Mouse (Mus musculus): Measurements from ENCODE around the gene 4922502D21Rik. TPM values are rescaled to one million over a fixed set of nuclear protein-coding genes. Genes with fewer than 3 reads are reported as not detected.
A peak's percentile ranks its signal among the peaks of the same experiment; 100 is the strongest.

Gene 4922502D21Rik
- not detected in 2 replicates for polyA plus RNA-seq (2015; fragmentation: Nextera tagmentation; extraction: Ambion mirVana)

DNA sequence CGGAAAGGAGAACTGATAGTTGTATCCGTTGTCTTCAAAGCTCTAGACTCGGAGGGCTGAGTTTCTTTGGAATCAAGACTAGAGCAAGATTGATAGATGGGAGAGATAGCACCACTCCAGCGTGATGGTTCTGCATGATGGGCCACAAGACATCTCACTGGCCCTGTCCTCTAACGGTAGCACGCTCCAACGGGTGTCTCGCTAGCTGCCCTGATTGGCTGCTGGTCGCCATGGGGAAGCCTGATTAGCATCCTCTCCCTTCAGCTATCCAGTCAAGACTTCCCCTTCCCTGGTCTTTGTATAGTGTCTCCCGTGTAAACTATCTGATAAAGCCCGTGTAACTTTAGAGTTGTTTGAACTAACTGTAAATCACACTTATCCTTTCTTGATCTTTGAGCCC is at the start of gene 4922502D21Rik:
Gene 4922502D21Rik, minus strand, starts transcription at position 187 of the 400 bp plus-strand sequence.
- Histone ChIP-seq H3K4me1 (ENCODE audit: control insufficient read depth, insufficient read depth, low read depth, low read length) (no peaks in the 10 kb centered on the region), H3K9ac (ENCODE audit: low read depth, low read length) (no peak within 1 kb of the TSS), H3K27ac (ENCODE audit: low read depth, low read length) (no peak within 1 kb of the TSS), H3K4me2 (ENCODE audit: low read length) (no peak within 1 kb of the TSS), H3K9me3 (ENCODE audit: control insufficient read depth, low read length) (no peaks in the 10 kb centered on the region), H3K27me3 (replicated peaks; ENCODE audit: control insufficient read depth, insufficient read depth, low read length) (no peaks in the 10 kb centered on the region), H3K36me3 (ENCODE audit: control insufficient read depth, insufficient read depth, low read length) (no peaks in the 10 kb centered on the region), H3K4me3 (ENCODE audit: low read length) (no peak within 1 kb of the TSS)
- 57% methylated on average over 11 of the region's 11 CpGs for WGBS
- no peak for ATAC-seq

DNA sequence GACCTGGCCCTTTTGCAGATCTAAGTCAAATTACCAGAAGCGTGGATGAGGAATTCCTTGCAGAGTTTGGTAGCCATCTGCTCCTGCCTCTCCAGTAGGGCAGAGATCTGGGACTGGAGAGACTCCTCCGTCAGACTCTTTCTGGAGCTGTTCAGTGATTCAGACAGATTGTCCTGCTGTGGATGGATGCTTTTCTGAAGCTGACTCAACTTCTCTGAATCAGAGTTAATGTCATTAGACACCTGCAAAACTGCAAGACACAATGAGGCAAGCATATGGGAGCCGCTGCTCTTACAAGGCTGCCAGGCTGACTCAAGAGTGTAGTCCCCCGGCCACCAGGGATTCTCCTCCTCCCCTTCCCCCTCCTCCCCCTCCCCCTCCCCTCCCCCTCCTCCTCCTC is 48.9 kb upstream of the 4922502D21Rik start:
- H3K27ac ChIP-seq (ENCODE audit: low read depth, low read length): no peak overlapping the region
- H3K36me3 ChIP-seq (ENCODE audit: control insufficient read depth, insufficient read depth, low read length): no peaks in the 10 kb centered on the region
- H3K9me3 ChIP-seq (ENCODE audit: control insufficient read depth, low read length): no peaks in the 10 kb centered on the region
- no peak overlapping the region for H3K9ac ChIP-seq (ENCODE audit: low read depth, low read length)
- H3K4me3 ChIP-seq (ENCODE audit: low read length): no peak overlapping the region
- no peaks in the 10 kb centered on the region for H3K4me1 ChIP-seq (ENCODE audit: control insufficient read depth, insufficient read depth, low read depth, low read length)
- H3K27me3 ChIP-seq (replicated peaks; ENCODE audit: control insufficient read depth, insufficient read depth, low read length): no peaks in the 10 kb centered on the region
- WGBS: 48% methylated on average over 3 of the region's 4 CpGs
- no peak overlapping the region for H3K4me2 ChIP-seq (ENCODE audit: low read length)
- peak; percentile 73; the same call in 1 of the 2 replicates for ATAC-seq

DNA sequence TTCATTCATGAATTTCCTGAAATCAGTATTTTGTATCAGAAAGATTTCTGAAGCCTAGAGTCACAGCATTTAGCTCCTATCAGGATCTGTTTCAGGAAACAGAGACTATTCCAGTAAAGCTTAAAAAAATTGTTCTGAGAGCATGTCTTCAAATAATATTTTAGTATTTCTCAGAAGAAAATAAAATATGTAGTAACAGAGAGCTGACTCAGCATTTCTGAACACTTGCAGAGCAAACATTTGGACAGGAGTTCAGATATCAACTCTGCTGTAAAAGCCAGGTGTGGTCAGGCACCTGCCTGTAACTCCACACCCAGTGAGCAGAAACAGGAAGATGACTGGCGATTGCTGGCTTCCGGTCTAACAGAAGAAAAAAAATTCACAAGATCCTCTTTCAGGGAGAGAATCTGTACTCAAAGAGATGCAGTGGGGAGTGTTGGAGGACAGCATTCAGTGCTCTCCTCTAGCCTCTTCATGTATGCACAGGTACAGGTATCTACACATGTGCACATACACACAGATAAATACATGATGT is 43.4 kb upstream of the 4922502D21Rik start:
- Histone ChIP-seq H3K27me3 (replicated peaks; ENCODE audit: control insufficient read depth, insufficient read depth, low read length) (no peaks in the 10 kb centered on the region), H3K9me3 (ENCODE audit: control insufficient read depth, low read length) (no peaks in the 10 kb centered on the region)
- ATAC-seq: no peak

DNA sequence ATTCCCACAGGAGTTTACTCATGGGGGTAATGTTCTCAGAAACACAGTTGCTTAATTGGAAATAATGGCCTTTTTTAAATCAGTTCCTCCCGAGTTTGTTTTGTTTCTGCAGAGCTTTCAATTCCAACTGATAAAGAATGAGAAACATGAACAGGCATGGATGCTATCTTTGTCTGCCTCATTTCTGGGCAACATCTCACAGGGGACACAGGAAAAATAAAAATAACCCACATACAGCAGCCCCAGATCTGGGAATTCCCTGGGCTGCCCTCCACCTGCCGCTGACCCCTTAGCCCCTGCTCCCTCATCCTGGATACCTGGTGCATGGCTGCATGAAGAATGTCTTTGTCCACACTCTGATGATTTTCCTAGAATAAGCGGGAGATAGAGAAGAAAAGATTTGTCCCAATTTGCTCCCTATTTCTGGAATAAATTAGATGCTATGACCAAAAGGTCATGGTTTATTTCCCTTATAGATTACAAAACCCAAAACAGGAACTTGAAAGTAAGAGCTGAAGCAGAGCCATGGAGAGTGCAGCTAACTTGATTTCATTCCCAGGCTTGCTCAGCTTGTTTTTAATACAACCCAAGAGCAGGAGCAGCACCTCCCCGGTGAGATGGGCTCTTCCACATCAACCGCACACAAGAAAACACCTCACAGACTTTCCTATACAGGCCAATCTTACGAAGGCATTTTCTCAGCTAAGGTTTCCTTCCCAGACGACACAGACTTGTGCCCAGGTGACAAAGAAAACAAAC is 38.0 kb upstream of the 4922502D21Rik start:
- Histone ChIP-seq H3K27ac (ENCODE audit: low read depth, low read length) (no peak overlapping the region), H3K36me3 (ENCODE audit: control insufficient read depth, insufficient read depth, low read length) (no peaks in the 10 kb centered on the region), H3K9ac (ENCODE audit: low read depth, low read length) (no peak overlapping the region), H3K4me3 (ENCODE audit: low read length) (no peak overlapping the region), H3K4me1 (ENCODE audit: control insufficient read depth, insufficient read depth, low read depth, low read length) (no peaks in the 10 kb centered on the region), H3K27me3 (replicated peaks; ENCODE audit: control insufficient read depth, insufficient read depth, low read length) (no peaks in the 10 kb centered on the region), H3K4me2 (ENCODE audit: low read length) (no peak overlapping the region), H3K9me3 (ENCODE audit: control insufficient read depth, low read length) (no peaks in the 10 kb centered on the region)
- 0 out of 2 replicates have a peak, but pooled peaks have one; percentile 24 for ATAC-seq
- WGBS: 72% methylated on average over 7 of the region's 7 CpGs

More for the DNA sequence above, 43.4 kb upstream of the 4922502D21Rik start:
- Histone ChIP-seq H3K4me2 (ENCODE audit: low read length) (no peak overlapping the region), H3K36me3 (ENCODE audit: control insufficient read depth, insufficient read depth, low read length) (no peaks in the 10 kb centered on the region), H3K4me3 (ENCODE audit: low read length) (no peak overlapping the region), H3K27ac (ENCODE audit: low read depth, low read length) (no peak overlapping the region), H3K9ac (ENCODE audit: low read depth, low read length) (no peak overlapping the region), H3K4me1 (ENCODE audit: control insufficient read depth, insufficient read depth, low read depth, low read length) (no peaks in the 10 kb centered on the region)
- 88% methylated on average over 2 of the region's 2 CpGs for WGBS

DNA sequence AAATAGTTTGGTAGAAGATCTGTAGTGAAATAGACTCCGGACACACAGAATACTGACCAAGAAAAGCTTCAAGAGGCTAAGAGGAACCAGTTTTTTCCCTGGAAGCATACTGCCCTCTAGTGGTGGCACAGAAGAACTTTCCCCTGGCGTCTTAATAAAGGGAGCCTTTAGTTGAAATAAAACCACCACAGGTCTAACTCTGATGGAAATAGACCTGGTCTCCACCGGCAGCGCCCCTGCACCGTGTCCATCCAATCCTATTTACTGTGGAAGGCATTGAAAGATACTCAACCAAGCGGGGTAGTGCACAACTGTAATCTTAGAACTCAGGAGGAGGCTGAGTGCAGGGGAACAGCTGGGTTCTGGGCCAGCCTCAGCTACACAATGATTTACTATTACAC is 34.4 kb upstream of the 4922502D21Rik start:
- ATAC-seq: peak; percentile 79
- H3K4me3 ChIP-seq (ENCODE audit: low read length): no peak overlapping the region
- no peak overlapping the region for H3K4me2 ChIP-seq (ENCODE audit: low read length)
- H3K27me3 ChIP-seq (replicated peaks; ENCODE audit: control insufficient read depth, insufficient read depth, low read length): no peaks in the 10 kb centered on the region
- no peaks in the 10 kb centered on the region for H3K9me3 ChIP-seq (ENCODE audit: control insufficient read depth, low read length)
- no peak overlapping the region for H3K27ac ChIP-seq (ENCODE audit: low read depth, low read length)
- 13% methylated on average over 6 of the region's 6 CpGs for WGBS
- H3K9ac ChIP-seq (ENCODE audit: low read depth, low read length): no peak overlapping the region
- H3K4me1 ChIP-seq (ENCODE audit: control insufficient read depth, insufficient read depth, low read depth, low read length): no peaks in the 10 kb centered on the region
- no peaks in the 10 kb centered on the region for H3K36me3 ChIP-seq (ENCODE audit: control insufficient read depth, insufficient read depth, low read length)

DNA sequence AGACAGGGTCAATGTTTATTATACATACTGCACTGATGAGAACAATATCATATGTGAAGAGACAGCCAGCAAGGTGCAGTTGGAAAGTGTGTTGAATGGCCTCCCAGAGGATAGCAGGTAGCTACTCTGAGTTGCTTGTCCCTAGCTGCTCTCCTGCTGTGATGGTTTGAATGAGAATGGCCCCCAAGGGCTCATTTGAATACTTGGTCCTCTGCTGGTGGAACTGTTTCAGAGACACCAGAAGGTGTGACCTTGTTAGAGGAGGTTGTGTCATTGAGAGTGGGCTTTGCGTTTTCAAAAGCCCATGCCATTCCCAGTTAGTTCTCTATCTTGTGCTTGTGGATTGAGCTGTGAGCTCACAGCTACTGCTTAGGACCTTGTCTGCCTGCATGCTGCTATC is 32.3 kb upstream of the 4922502D21Rik start:
- Histone ChIP-seq H3K4me1 (ENCODE audit: control insufficient read depth, insufficient read depth, low read depth, low read length) (no peaks in the 10 kb centered on the region), H3K4me2 (ENCODE audit: low read length) (no peak overlapping the region), H3K36me3 (ENCODE audit: control insufficient read depth, insufficient read depth, low read length) (no peaks in the 10 kb centered on the region), H3K4me3 (ENCODE audit: low read length) (no peak overlapping the region), H3K27ac (ENCODE audit: low read depth, low read length) (no peak overlapping the region), H3K9ac (ENCODE audit: low read depth, low read length) (no peak overlapping the region), H3K9me3 (ENCODE audit: control insufficient read depth, low read length) (no peaks in the 10 kb centered on the region), H3K27me3 (replicated peaks; ENCODE audit: control insufficient read depth, insufficient read depth, low read length) (no peaks in the 10 kb centered on the region)
- no peak for ATAC-seq
- WGBS: 29% methylated on average over 1 of the region's 1 CpGs

DNA sequence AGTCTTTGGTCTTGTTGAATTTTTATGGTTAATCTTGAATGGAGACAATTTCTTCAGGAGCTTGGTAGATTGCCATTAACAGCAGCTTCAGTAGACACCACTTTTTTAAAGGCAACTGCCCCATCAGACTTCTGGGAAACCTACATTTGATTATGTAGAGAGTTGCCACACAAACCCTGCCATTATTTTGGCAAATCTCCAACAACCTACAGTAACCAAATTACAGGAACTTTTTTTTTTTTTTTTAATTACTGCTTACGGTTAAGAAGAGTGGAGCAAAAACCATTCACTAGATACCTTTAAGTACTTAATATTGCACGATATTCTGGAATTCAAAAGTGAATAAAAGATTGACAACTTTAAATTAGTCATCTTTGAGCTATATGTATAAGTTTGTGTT is 27.9 kb upstream of the 4922502D21Rik start:
- 93% methylated on average over 2 of the region's 2 CpGs for WGBS
- Histone ChIP-seq H3K9ac (ENCODE audit: low read depth, low read length) (no peak overlapping the region), H3K4me1 (ENCODE audit: control insufficient read depth, insufficient read depth, low read depth, low read length) (no peaks in the 10 kb centered on the region), H3K27ac (ENCODE audit: low read depth, low read length) (no peak overlapping the region), H3K4me2 (ENCODE audit: low read length) (no peak overlapping the region), H3K27me3 (replicated peaks; ENCODE audit: control insufficient read depth, insufficient read depth, low read length) (no peaks in the 10 kb centered on the region), H3K9me3 (ENCODE audit: control insufficient read depth, low read length) (no peaks in the 10 kb centered on the region), H3K4me3 (ENCODE audit: low read length) (no peak overlapping the region), H3K36me3 (ENCODE audit: control insufficient read depth, insufficient read depth, low read length) (no peaks in the 10 kb centered on the region)
- no peak for ATAC-seq

DNA sequence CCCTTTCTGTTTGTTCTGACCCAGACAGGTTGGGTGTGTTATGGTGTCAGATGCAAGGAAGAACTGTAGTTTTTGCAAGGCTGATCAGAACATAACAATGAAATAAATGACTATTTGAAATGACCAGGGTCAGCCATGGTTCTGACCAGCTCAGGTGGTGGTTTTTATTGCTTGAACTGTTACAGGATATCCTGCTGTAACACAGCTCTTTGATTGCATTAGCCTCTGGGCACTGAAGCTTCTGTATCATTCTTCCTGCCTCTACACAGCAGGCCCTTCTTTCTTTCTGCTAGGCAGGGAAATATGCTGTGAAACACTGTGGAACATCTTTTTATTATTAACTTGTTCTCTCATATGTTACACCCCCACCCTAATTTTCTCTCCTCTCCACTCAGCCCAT is 24.8 kb upstream of the 4922502D21Rik start:
- H3K27ac ChIP-seq (ENCODE audit: low read depth, low read length): no peak overlapping the region
- no peak for ATAC-seq
- H3K36me3 ChIP-seq (ENCODE audit: control insufficient read depth, insufficient read depth, low read length): no peaks in the 10 kb centered on the region
- H3K4me2 ChIP-seq (ENCODE audit: low read length): no peak overlapping the region
- no peaks in the 10 kb centered on the region for H3K9me3 ChIP-seq (ENCODE audit: control insufficient read depth, low read length)
- H3K4me3 ChIP-seq (ENCODE audit: low read length): no peak overlapping the region
- no peaks in the 10 kb centered on the region for H3K4me1 ChIP-seq (ENCODE audit: control insufficient read depth, insufficient read depth, low read depth, low read length)
- no peak overlapping the region for H3K9ac ChIP-seq (ENCODE audit: low read depth, low read length)
- H3K27me3 ChIP-seq (replicated peaks; ENCODE audit: control insufficient read depth, insufficient read depth, low read length): no peaks in the 10 kb centered on the region

DNA sequence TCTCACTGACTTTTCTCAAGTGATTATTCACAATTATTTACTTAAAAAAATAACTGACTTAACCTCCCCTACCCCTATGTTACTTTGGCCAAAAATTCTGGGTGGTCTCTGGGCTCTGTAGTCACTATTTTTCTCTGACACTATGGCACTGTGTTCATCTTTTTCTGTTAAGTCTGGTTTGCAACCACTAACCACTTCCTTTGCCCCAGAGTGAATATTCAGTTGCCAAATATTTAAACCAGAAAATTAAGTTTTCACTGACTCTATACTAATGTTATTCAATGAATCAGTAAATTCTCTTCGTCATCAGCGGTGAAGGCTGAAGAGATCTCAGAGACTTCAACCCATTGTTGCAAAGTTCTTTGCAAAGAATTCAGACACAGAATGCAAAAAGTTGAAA is 24.2 kb upstream of the 4922502D21Rik start:
- H3K4me2 ChIP-seq (ENCODE audit: low read length): no peak overlapping the region
- H3K27ac ChIP-seq (ENCODE audit: low read depth, low read length): no peak overlapping the region
- H3K9ac ChIP-seq (ENCODE audit: low read depth, low read length): no peak overlapping the region
- 97% methylated on average over 2 of the region's 2 CpGs for WGBS
- no peaks in the 10 kb centered on the region for H3K9me3 ChIP-seq (ENCODE audit: control insufficient read depth, low read length)
- no peaks in the 10 kb centered on the region for H3K36me3 ChIP-seq (ENCODE audit: control insufficient read depth, insufficient read depth, low read length)
- H3K4me3 ChIP-seq (ENCODE audit: low read length): no peak overlapping the region
- H3K4me1 ChIP-seq (ENCODE audit: control insufficient read depth, insufficient read depth, low read depth, low read length): no peaks in the 10 kb centered on the region
- no peak for ATAC-seq
- no peaks in the 10 kb centered on the region for H3K27me3 ChIP-seq (replicated peaks; ENCODE audit: control insufficient read depth, insufficient read depth, low read length)

Data from hindbrain, embryonic 16.5 days (tissue).